Mouse (Mus musculus) CD4-positive, CD25-positive, alpha-beta regulatory T cell, adult 4 months (primary cell): Measurements from ENCODE around the gene Cfap58. TPM values are rescaled to one million over a fixed set of nuclear protein-coding genes. Genes with fewer than 3 reads are reported as not detected.
A peak's percentile ranks its signal among the peaks of the same experiment; 100 is the strongest.

ENCODE experiments used
- ATAC-seq: one replicate; pipeline ENCODE4 v1.8.0; 2017
- polyA plus RNA-seq, 2 experiments: library from polyadenylated mRNA; unstranded; fragments of 100-300 nt; shearing (Covaris generic); gene quantifications; one replicate each; pipeline ENCODE4 v1.2.1; 2017

Cfap58 gene
- polyA plus RNA-seq, 2 experiments from 2014 or later = not detected

DNA sequence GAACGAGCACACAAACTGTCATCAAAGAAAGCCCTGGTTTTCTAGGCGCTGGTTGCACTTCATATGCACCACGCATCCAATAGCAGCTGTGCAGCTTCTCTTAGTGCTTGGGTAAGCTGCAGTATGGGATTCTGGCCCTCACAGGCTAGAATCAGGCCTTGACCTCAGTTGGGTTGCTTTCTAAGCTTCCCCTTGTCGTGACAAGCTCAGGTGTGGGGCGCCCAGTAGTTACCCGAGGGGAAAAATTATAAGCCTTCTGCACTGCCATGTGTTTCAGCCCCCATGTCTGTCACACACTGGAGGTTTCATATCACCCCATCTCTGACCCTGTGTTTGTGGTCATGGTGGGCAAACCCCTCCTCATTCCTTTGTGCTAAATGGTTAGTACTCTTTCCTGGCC, 42.0 kb downstream of the Cfap58 start:
- no peak for ATAC-seq

DNA sequence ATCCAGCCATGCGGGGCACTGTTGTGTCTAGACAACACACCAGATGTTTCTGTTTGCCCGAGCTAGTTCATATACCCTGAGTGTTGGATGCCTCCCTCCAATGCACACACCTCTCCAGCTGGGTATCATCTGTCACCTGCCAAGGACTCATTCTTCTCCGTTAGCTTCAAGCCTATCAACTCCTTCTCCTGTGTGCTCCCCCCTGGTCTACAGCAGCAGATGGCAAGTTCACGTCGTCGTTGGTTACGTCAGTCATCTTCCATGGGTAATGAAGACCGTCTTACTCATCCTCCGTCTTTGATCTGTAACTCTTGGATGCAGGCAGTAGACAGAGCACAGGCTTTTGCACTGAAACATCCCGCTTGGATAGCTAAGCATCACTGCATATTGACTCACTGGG, 42.8 kb downstream of the Cfap58 start:
- ATAC-seq = no peak

DNA sequence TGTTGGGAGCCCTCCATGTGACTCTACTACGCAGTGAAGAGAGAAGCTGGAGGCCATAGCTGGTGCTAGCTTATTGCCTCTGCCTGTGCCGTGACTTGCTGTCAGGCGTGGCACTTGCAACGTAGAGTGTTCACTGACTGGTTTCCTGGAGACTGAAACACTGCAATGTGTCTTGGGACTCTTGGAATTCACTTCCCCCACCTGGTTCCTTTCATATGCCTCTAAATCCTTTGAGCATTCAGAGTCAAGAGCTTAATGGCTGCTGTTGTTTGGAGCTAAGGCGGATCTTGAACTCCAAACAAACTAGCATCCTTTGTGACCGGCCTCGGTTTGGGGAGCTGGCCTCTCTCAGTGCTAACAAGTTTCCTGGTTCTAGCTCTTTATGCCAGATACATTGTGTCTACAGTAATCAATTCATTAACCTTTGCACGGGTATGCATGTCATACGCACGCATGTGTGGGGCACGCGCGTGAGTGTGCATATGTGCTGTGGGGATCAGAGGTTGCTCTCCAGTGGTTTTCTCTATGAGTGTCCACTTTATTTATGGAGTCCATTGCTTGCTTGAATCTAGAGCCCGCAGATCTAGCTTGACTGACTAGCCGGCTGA, 48.2 kb downstream of the Cfap58 start:
- no peak for ATAC-seq

DNA sequence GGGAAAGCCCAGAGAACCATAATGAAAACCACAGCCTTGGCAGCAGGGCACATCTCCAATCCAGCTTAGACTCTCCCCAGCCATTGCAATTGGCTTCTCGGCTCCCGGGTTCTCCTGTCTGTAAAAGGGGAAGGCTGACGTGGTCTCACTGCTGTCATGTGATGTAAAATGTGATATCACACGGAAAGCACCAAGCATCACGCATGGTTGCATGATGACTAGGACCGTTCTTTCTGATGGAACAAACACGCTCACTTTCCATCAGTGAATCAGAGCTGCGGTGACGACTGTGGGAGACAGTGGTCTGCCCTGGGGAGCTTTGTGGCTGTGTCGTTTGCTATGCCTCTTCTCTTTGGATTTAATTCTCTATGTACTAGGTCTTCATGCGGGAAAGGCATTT, 50.5 kb downstream of the Cfap58 start:
- no peak for ATAC-seq

DNA sequence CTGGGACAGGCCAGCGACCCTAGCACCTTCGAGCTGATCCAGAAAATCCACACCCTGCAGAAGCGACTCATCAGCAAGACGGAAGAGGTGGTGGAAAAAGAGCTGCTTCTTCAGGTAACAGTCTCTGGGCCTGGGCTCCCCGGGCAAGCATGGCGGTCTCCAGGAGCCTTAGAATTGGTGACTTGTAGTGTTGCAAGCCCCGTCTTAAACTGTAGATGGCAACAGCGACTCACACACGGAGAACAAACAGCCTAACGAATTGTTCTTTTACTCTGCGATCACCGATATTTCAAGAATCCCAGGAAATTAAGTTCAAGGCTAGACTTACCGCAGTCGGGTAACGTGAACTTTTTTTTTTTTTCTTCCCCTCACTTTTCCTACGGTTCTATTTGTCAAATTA, 51.0 kb downstream of the Cfap58 start:
- ATAC-seq = no peak

DNA sequence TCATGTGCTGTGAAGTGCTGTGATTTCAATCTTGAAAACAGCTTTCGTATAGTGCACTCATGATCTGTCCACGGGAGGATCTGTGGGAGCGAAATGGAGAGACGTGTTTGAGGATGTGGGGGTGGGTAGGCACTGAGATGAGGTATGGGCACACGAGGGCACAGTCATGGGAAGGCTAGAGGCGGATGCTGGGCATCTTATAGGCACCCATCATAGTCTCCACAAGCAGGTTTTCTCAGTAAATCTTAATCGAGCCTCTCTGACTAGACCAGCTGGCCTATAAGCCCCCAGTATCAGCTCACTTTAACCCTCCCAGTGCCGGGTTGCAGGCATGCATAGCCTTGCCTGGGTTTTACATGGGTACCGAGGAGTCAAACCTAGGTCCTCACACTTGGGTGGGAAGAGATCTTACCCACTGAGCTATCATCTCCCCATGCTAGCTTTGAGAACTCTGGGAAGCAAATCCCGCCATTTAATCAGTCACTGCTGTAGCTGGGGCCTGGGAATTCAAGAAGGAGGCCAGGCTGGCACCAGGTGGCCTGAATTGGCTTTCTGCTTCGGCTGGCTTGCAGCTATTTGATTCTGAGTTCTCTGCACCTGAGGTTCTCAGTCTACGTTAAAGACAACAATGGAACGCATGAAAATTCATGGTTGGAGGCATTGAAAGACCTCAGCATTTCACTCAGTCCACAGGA, 51.6 kb downstream of the Cfap58 start:
- ATAC-seq = no peak

DNA sequence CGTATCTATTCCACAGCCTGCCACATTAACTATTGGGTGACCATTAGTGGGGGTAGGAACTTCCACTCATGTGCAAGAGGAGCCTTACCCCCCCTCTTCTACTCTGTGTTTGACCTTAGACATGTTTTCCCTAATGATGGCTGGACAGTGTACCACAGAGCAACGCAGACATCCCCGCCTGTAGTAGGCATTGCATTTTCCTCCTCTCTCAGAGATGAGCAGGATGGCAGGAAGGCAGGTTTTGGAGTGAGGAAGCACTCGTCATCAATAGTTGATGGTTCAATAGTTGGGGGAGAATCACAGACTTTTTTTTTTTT, 52.1 kb downstream of the Cfap58 start:
- ATAC-seq = no peak

DNA sequence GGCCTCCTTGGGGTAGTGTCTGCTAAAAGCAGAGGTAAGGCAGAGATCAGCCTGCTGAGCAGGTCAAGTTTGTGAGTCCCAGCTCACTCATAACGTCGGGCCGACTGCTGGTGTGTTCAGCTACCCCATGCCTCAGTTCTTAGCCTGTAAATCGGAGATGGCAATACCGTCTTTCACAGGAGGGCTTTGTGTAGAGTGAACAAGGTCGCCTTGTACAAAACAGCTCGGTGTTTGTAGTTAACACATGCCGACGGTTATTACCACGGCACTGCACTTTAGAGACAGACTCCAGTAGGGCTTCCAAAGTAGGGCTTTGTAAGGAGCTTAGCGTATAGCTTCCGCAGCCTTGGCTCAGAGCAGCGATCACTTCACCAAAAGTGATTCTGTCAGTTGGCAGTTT, 63.8 kb downstream of the Cfap58 start:
- ATAC-seq = no peak

DNA sequence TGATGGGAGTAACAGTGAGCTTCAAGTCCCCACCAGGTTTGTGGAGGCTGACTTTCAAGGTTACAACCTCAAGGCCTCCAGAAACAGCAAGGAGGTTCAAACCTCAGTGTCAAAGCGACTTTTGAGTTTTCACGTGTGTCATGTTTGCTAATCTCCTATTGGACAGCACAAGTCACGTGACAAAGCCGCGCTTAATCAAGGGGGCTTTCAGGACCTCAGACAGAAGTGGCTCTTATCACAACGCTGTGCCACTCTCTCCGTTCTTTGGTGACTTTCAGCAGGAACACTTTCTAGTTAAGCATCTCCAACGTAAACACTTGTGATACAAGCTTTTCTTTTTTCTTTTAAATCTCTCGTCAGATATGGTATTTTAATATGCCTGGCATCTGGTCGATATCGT, 64.3 kb downstream of the Cfap58 start:
- ATAC-seq = no peak

DNA sequence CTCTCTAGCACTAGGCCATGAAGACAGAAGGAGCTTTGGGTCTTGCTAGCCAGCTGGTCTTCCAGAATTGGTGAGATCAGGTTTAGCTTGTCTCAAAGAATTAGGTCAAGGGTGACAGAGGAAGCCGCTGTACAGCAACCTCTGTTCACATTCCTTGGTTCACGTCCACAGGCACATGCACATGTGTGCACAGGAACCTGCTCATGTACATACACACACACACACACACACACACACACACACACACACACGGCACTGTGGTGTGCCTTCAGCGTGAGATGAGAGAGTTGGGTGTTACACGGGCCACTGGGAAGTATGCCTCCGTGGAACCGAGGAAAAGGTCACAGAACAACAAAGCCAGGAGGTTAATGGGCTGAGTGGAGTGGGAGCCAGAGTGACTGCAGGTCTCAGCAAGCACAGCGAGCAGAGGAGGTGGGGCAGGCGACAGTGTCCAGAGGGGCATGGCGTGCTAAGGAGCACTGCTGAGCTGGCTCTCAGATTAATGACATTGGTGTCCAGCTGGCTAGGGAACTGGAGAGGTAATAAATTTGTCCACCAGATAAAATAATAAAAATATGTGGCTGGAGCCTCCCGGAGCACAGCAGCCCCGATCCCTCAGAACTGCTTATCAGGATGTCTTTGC, 71.4 kb downstream of the Cfap58 start:
- no peak for ATAC-seq

DNA sequence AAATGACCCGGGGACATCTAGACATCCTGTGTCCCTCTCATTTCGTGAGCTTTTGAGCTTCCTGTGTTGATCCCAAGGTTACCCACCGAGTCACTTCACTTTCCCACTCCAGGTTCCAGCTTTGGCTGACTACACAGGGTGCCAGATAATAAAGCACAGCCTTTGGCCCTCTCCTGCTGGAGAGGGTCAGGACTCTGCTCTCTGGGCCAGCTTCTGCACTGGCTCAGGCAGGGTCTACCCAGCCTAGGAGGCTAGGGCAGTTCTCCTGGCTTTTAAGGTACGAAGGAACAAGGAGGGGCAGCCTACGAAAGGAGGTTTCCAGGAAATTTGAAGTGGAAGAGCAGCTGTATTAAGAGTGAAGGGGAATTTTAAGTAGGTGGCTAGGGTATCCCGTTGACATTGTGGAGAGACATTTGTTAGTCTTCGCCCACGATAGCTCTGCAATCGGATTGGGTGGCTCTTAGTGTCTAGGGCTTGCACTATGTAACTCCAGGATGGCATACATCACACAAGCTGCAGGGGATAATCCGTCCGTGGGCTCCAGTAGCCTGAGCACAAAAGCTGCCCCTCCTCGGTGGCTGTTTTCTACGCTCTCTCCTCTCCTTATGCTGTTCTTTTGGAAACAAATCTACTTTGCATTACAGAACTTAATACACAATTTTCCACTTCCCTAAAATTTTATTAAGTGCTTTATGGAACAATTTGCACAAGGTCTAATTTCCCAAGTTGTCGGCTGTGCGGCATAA, 72.3 kb downstream of the Cfap58 start:
- no peak for ATAC-seq

DNA sequence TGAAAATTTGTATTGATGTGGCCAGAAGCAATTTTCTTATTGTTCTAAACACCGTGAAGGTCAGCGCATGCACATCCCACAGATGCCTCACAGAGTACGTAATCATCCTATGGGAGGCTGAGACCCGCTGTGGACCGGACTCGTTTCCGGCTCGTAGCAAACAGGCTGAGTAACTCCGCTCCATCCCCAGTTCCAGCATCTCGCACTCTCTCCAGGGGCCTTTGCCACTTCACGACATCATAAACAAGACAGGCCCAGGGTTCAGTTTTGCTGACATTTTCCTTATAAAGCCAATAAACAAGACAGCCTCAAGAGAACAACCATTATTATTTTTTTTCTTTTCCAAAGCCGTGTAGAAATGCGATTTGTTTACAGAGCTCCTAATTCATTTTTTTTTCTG, 82.6 kb downstream of the Cfap58 start:
- no peak for ATAC-seq

DNA sequence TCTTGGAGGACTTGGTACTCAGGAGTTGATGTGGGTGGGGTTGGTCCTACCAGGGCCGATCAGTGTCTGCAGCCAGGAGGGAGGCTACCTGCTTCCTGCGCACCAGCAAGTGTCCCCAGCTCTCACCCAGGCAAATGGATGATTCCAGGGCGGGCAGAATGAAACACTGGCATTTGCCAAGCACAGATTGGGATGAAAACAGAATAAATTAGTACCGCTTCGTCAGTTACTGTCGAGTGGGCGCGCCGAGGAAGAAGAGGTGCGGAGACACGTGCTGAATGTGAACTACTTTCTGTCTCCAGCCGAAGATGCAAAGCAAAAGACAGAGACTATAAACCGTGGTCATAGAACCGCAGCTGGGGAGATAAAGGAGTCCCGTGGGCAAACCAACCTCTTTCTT, 84.0 kb downstream of the Cfap58 start:
- ATAC-seq = no peak

DNA sequence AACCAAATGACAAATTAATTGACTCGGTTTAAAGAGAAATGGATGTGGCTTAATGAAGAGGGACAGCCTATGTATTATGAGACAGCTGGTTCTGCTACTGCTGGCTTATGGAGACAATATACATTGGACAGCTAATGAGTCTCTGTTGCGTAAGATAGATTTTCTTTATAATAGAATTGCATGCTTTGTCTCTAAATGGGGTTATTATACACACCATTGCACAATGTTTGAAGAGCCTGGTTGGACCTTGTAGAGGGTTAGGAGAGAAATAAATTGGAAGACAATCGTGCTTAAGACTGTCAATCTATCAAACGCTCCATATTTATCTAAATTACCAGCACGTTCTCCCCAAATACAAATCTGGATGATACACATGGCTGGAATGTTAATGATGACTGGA, 85.3 kb downstream of the Cfap58 start:
- ATAC-seq = no peak

DNA sequence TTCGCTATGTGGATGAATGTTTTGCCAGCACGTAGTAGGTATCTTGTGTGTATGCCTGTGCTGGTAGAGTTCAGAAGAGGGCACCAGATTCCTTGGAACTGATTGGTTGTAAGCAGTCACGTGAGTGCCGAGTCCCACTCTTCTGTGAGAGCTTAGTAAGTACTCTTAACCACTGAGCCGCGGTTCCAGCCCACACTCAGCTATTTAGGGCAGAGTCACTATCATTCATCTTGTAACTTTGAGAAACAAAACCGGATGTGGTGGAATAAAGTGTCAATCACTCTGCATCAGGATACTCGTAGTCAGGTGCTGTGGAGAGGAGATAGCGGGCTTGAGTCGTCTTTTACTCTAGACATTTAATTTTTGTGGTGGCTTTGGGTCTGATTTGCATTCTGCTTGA, 86.3 kb downstream of the Cfap58 start:
- peak; percentile 74 for ATAC-seq

DNA sequence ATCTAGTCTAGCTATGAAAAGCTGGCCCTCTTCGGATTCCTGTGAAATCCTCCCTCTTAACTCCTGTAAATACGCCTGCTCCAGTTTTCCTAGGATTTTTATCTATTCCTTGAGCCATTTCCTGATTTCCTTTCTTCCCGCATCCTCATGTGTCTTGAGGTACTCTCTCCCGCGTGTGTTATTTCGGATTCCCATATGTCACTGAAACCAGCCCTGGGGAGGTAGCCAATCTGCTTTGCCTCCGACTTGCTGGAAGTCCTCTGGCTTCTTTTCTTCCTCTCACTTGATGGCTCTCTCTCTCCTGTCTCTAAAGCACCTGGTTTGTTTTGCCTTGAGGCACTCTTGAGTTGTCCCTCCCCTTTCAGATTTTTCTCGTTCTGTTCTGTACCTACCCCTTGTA, 87.9 kb downstream of the Cfap58 start:
- ATAC-seq = no peak

DNA sequence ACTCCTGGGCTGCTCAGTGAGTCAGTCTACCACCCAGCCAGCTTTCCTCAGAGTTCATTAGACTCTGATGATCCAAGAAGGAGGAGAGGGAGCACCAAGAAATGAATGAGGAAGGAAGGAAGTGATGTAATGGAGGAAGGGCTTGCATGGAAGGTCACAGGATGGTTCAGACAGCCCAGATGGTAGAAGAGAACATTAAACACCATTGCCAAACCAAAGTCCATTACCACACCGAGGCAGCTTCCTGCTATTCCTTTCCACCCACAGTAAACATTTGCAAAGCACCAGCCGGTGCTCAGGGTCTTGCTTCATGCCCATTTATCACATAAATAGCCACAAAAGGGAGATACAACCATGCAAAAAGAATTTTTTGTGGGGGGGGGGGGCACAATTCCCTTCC, 89.4 kb downstream of the Cfap58 start:
- no peak for ATAC-seq

DNA sequence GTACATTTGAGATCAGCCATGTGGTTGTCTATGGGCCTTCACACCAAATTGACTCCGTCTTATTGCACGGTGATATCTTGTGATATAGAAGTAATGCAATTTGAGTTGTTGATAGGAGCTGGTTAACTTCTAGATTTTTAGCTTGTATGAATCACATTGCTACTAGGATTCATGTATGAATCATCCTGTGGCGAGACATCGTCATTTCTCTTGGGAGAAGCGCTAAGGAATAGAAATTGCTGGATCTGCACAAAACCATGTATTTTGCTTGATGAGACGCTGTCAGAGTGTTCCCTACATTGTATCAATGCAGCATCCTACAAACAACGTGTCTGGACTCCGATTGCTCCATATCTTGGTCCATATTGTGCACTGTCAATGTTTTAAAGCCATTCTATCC, 102.1 kb downstream of the Cfap58 start:
- no peak for ATAC-seq

DNA sequence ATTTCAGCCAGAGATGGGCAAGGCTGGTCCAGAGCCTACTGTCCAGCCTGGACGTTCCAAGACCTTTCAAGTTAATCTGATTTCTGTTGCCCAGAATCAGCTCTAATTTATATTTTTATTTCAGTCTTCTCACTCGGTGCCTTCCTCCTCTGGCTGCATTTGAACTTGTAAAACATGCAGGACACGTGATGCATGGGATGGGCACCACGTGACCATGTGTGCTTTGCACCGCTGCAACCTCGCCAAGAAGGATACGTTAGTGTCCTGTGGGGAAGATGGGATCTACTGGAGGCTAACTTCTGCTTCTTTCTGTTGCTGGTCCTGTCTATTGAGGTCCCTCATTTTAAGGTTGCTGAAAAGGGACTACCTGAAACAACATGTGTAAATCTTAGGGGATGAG, 109.8 kb downstream of the Cfap58 start:
- ATAC-seq = no peak

DNA sequence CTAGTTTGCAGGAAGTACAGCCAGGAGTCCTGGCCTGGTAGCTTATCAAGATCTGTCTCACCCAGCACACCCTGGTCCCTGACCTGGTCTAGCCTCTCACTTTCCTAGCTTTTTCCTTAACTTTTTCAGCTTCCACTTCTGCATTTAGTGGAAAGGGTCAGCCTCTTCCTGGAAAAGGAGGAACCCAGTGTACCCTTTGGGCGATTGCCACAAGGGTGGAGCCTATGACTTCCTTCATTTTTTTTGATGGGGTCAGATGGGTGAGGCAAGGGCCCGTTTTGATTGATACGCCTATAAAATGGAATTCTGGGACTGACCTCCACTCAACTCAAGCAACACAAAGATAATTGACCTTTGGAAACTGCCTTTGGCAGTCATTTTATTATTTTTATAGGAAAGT, 111.9 kb downstream of the Cfap58 start:
- ATAC-seq = no peak

DNA sequence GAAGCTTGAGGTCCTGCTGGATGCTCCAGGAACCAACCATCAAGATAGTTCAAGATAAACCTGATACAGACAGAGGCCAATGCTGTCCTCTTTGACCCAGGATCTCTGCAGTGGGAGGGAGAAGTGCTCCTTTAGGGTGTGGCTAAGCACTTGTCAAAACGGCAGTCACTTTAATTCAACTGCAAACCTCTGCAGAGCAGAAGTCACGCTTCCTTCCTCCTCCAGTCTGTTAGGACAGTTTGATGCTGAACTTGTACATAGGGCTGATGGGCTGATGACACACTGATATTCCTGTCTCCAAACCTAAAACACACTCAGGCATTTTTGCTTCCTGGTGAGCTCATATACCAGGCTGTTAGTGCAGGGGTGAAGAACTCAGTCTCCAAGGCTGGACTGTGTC, 125.8 kb downstream of the Cfap58 start:
- no peak for ATAC-seq

DNA sequence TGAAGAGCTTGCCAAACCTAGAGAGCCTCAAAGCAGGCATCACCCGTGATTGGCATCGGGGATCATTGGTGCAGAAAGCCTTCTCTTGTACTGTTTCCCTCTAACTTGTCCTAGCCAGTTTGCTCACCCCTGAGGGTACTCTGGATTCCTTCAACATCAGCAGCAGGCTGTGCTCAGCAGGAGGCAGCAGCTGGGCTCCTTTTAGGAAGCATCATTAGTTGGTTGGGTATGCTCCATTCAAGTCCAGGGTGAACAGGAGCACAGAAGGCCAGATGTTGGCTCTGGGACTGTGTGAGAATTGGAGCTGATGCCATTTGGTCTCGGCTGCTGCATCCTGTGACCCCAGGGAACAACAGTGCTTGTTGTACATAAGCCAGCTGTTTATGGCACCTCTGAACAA, 142.2 kb downstream of the Cfap58 start:
- ATAC-seq = no peak

DNA sequence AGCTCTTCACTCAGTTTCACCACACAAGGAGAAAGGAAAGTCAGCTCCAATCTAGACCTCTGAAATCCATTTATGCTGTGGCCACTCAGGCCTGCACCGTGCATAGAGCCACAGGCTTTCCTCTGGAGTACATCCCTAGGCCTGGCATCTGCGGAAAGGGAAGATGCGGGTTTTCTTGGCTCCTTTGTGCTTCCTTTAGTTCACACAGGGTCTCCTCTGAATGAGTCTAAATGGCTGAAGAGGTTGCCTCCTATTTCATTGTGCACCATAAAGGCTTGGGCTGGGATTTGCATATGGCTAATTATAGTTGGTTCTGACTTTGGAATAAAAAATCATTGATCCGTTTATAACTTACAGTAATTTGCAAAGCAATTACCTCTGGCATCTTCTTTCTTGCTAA, 144.0 kb downstream of the Cfap58 start:
- no peak for ATAC-seq
